Mouse (Mus musculus) embryonic facial prominence, embryonic 12.5 days (tissue): Measurements from ENCODE around the gene Hist1h1e. TPM values are rescaled to one million over a fixed set of nuclear protein-coding genes. Genes with fewer than 3 reads are reported as not detected.
"Not testable (repeated sequence)": the region's sequence is repeated elsewhere in the genome, so short reads cannot be mapped to it uniquely, and the experiment has no call there.

Experiments
- ATAC-seq: fragments of 200-750 bp; cut with Nextera tagmentation; 2 replicates; pipeline ENCODE4 v1.8.0; 2017; ENCODE audit not compliant: insufficient number of reproducible peaks, insufficient read depth, low FRiP score, low TSS enrichment
- H3K27ac ChIP-seq: fragments of 300-500 bp; sonication (generic); 2 replicates; pipeline ENCODE4 v1.5.1; 2016; ENCODE audit warnings: mild to moderate bottlenecking
- H3K27me3 ChIP-seq: fragments of 300-500 bp; sonication (generic); 2 replicates; pipeline ENCODE4 v1.6.1; 2016; ENCODE audit warnings: mild to moderate bottlenecking, moderate library complexity
- H3K36me3 ChIP-seq: fragments of 300-500 bp; sonication (generic); 2 replicates; pipeline ENCODE4 v1.6.1; 2016; ENCODE audit warnings: mild to moderate bottlenecking
- H3K4me1 ChIP-seq: fragments of 300-500 bp; sonication (generic); 2 replicates; pipeline ENCODE4 v1.6.1; 2016
- H3K4me2 ChIP-seq: fragments of 300-500 bp; sonication (generic); replicated peaks from 2 replicates; pipeline ENCODE4 v1.6.1; 2016; ENCODE audit warnings: mild to moderate bottlenecking, moderate library complexity
- H3K4me3 ChIP-seq: fragments of 300-500 bp; sonication (generic); 2 replicates; pipeline ENCODE4 v1.5.1; 2016; ENCODE audit warnings: mild to moderate bottlenecking
- H3K9ac ChIP-seq: fragments of 300-500 bp; sonication (generic); 2 replicates; pipeline ENCODE4 v1.6.1; 2016; ENCODE audit warnings: mild to moderate bottlenecking, moderate library complexity
- H3K9me3 ChIP-seq: fragments of 300-500 bp; sonication (generic); 2 replicates; pipeline ENCODE4 v1.6.1; 2016; ENCODE audit warnings: mild to moderate bottlenecking, moderate library complexity
- WGBS: fragments of 180-500 bp; shearing (Covaris S2); methylation state at CpG from one replicate; pipeline ENCODE4 v1.1.7; 2016; 5-methylcytosine and 5-hydroxymethylcytosine counted together
- polyA plus RNA-seq: library from polyadenylated mRNA; unstranded; fragments of >200 nt; fragmentation: Nextera tagmentation; extraction: Ambion mirVana; gene quantifications from 2 replicates; pipeline ENCODE4 v1.2.1, GENCODE M21; 2016

The Hist1h1e gene
- polyA plus RNA-seq, 1 experiment from 2014 or later = 22.6 TPM

GRCm38 (mm10) chr13:23586940-23587225 lies 35.5 kb downstream of the Hist1h1e start:
- 0 out of 2 replicates have a peak overlapping the region, but pooled peaks have one; percentile 37 for H3K9ac ChIP-seq
- no peaks in the 10 kb centered on the region for H3K9me3 ChIP-seq
- H3K27ac ChIP-seq = peak overlapping the region; percentile 94
- no peak for ATAC-seq
- peak overlapping the region; percentile 74 for H3K4me2 ChIP-seq
- peaks cover 24% of the 10 kb centered on the region for H3K4me1 ChIP-seq
- WGBS = 5% methylated on average over 1 of the region's 1 CpGs
- H3K4me3 ChIP-seq = peak overlapping the region; percentile 19
- no peaks in the 10 kb centered on the region for H3K36me3 ChIP-seq
- H3K27me3 ChIP-seq = no peaks in the 10 kb centered on the region

DNA sequence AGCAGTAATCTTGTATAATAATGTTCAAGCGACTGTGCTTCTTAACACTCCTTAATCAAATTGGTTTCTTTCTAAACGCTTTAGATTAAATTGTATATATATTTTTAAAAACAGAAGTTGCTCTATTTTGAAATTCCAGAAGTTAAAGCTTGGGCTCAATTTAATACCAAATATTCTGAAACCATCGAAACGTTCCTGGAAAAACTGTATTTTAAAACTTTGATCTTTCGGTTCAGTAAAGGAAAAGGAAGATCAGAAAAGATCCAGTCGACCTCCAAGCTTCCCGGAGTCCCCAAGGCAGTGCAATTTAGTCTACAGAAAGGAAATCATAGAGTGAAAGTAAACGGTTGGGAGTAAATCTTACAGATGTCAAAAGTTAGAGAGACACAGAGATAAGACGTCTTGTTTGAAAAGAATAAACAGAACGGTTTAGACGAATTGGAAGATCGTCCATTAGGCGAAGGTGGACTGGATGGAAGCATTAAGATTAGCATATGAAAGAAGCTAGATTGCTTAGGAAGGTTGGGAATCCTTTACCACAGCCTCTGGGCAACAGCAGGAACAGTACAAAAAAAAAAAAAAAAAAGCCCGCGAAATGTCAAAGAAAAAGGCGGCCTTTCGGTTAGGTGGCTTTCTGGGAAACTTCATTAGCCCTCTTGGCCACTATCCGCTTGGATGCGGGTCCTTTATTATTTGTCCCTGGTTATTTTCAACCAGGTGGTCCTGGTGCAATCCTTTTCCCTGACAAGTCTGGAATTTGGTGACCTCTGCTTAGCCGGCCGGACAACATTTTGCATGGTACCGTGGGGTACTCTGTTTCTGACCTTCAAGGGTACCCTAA lies 36.0 kb downstream of the Hist1h1e start:
- 2% methylated on average over 22 of the region's 22 CpGs for WGBS
- H3K36me3 ChIP-seq = no peaks in the 10 kb centered on the region
- H3K4me3 ChIP-seq = peak overlapping the region; percentile 19
- no peaks in the 10 kb centered on the region for H3K9me3 ChIP-seq
- peak overlapping the region; percentile 94 for H3K27ac ChIP-seq
- peak overlapping the region; percentile 37; the same call in 1 of the 2 replicates for H3K9ac ChIP-seq
- H3K4me1 ChIP-seq = peaks cover 24% of the 10 kb centered on the region
- H3K4me2 ChIP-seq = peak overlapping the region; percentile 74
- no peaks in the 10 kb centered on the region for H3K27me3 ChIP-seq
- ATAC-seq = no peak

GRCm38 (mm10) chr13:23585442-23586098 lies 36.8 kb downstream of the Hist1h1e start:
- H3K4me1 ChIP-seq = peaks cover 24% of the 10 kb centered on the region
- H3K27me3 ChIP-seq, H3K36me3 ChIP-seq, H3K9me3 ChIP-seq: not testable (repeated sequence)
- ATAC-seq = peak; percentile 88
- peak overlapping the region; percentile 66 for H3K9ac ChIP-seq
- H3K4me3 ChIP-seq = peak overlapping the region; percentile 45
- H3K27ac ChIP-seq = peak overlapping the region; percentile 98
- peak overlapping the region; percentile 74 for H3K4me2 ChIP-seq
- 0% methylated on average over 29 of the region's 36 CpGs for WGBS

- Histone ChIP-seq H3K27me3 (no peaks in the 10 kb centered on the region), H3K9ac (peak overlapping the region; percentile 66), H3K4me3 (peak overlapping the region; percentile 45), H3K9me3 (no peaks in the 10 kb centered on the region), H3K4me1 (peaks cover 24% of the 10 kb centered on the region), H3K4me2 (peak overlapping the region; percentile 74), H3K36me3 (no peaks in the 10 kb centered on the region), H3K27ac (peak overlapping the region; percentile 98)
- no peak for ATAC-seq
- under 1% methylated on average over 21 of the region's 21 CpGs for WGBS
Observed at GRCm38 (mm10) chr13:23585029-23585441, 37.3 kb downstream of the Hist1h1e start.

- H3K27me3 ChIP-seq = no peaks in the 10 kb centered on the region
- H3K9ac ChIP-seq = peak overlapping the region; percentile 66
- H3K9me3 ChIP-seq = no peaks in the 10 kb centered on the region
- no peaks in the 10 kb centered on the region for H3K36me3 ChIP-seq
- ATAC-seq = no peak
- H3K27ac ChIP-seq = peak overlapping the region; percentile 98
- H3K4me2 ChIP-seq = peak overlapping the region; percentile 74
- peak overlapping the region; percentile 45 for H3K4me3 ChIP-seq
- H3K4me1 ChIP-seq = peaks cover 24% of the 10 kb centered on the region
Observed at GRCm38 (mm10) chr13:23584331-23584730, 38.0 kb downstream of the Hist1h1e start.

DNA sequence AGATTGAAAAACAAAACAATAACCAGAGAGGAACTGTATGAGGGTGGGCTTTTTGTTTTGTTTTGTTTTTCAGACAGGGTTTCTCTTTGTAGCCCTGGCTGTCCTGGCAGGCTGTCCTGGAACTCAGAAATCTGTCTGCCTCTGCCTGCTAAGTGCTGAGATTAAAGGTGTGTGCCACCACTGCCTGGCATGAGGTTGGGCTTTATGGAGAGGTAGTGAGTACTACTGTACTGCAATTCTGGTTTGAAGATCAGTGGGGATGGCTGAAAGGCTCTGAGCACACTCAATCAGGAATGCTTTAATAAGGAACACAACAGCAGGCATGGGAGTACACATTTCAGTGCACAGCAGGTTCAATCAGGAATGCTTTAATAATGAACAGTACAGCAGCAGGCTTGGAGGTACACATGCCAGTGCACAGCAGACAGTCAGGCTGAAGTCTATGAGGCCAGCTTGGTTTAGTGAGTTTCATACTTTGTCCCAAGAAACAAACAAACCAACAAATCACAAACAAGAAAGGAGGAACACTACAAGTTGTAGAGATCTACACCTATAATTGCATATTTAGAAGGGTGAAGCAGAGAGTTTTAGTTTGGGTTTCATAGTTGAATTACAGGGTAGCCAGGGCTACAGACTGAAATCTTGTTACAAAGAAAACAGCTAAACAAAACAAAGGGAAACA lies 38.8 kb downstream of the Hist1h1e start:
- Histone ChIP-seq H3K4me3 (no peak overlapping the region), H3K9me3 (no peaks in the 10 kb centered on the region), H3K4me1 (peaks cover 24% of the 10 kb centered on the region), H3K27me3 (no peaks in the 10 kb centered on the region), H3K27ac (peak overlapping the region; percentile 92), H3K36me3 (no peaks in the 10 kb centered on the region), H3K9ac (no peak overlapping the region), H3K4me2 (peak overlapping the region; percentile 13; the same call in 1 of the 2 replicates)
- ATAC-seq = no peak

DNA sequence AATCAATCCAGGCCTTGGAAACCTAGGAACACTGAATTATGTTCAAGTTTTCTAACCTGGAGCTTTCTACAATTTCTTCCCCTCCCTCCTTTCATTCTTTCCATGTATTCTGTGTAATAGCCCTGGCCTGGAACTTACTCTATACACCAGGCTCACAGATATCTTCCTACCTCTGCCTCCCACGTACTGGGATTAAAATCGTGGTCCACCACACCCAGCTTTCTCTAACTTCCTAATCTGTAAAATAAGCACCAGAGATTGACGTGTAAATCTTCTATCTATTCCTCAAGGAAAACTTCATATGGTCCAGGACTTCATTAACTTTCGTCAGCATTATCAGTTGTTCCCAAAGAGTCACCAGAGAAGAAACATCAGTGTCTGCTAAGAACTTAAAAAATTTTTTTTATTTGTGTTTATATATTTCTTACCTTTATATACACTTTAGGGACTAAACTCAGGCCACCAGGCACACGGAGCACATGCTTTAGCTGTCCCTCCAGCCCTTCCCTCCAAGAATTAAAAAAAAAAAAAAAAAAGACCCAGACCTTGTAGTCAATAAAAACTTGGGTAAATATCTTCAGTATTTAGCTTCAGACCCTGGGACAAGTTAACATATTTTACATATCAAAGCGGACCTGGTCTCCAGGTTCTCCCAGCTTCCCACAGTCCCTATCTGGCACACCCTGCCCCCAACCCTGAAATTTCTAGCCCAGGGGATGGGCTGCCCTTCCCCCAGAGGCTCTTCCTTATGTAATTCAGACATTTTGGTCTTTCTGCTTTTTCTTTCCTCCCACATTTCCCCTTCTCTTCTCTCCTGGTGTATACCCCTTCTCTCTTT lies 39.9 kb downstream of the Hist1h1e start:
- Histone ChIP-seq H3K4me2 (peak overlapping the region; percentile 89), H3K36me3 (no peaks in the 10 kb centered on the region), H3K27me3 (no peaks in the 10 kb centered on the region), H3K4me3 (peak overlapping the region; percentile 53), H3K4me1 (peaks cover 24% of the 10 kb centered on the region), H3K9me3 (no peaks in the 10 kb centered on the region), H3K27ac (peak overlapping the region; percentile 92), H3K9ac (peak overlapping the region; percentile 73)
- 3% methylated on average over 6 of the region's 6 CpGs for WGBS
- no peak for ATAC-seq

DNA sequence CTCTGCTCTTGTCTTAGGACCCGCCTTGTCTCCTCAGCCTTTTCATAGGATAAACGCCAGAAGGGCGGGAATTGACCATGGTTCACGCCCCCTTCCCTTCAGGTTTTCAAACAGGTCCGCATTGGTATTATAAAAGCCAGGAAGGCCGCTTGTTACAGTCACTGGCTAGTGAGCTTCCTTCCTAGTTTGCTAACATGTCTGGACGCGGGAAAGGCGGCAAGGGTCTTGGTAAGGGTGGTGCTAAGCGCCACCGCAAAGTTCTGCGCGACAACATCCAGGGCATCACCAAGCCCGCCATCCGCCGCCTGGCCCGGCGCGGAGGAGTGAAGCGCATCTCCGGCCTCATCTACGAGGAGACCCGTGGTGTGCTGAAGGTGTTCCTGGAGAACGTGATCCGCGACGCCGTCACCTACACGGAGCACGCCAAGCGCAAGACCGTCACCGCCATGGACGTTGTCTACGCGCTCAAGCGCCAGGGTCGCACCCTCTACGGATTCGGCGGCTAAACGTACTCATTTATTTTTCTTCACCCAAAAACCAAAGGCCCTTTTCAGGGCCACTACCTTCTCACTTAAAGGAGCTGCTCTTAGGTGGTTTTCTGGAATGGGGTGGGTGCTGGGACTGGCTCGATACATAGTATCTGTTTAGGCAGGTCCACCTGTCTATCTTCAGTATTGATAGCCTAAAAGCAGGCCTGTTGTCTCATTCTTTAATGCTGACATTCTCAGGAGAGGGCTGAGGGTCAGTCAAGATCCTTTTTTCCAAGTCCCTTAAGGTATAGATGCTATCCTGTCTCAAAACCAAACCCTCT lies 40.7 kb downstream of the Hist1h1e start, which contains the start of gene Hist1h4d:
TSS of gene Hist1h4d (plus strand) at position 191 of the 811 bp plus-strand sequence.
- peak within 1 kb of the TSS; percentile 53 for H3K4me3 ChIP-seq
- H3K4me2 ChIP-seq = peak within 1 kb of the TSS; percentile 89
- no peaks in the 10 kb centered on the region for H3K36me3 ChIP-seq
- no peaks in the 10 kb centered on the region for H3K9me3 ChIP-seq
- peak; percentile 93 for ATAC-seq
- peaks cover 28% of the 10 kb centered on the region for H3K4me1 ChIP-seq
- H3K27me3 ChIP-seq = no peaks in the 10 kb centered on the region
- peak within 1 kb of the TSS; percentile 92 for H3K27ac ChIP-seq
- under 1% methylated on average over 43 of the region's 43 CpGs for WGBS
- H3K9ac ChIP-seq = peak within 1 kb of the TSS; percentile 73

DNA sequence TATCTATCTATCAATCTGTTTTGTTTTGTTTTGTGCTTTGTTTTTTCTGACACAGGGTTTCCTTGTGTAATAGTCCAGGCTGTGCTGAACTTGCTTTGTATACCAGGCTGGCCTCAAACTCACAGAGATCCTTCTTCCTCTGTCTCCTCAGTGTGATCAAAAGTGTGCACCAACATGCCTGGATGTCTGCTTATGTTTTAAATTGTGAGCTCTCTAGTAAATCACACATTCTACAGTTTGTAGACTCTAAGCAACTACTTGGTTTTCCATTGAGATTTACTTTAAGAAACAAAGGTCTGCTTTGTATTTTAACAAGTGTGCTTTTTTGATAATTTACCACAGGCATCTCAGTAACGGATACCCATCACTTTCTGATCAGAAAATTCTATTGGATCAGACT lies 44.5 kb downstream of the Hist1h1e start:
- Histone ChIP-seq H3K27me3 (no peaks in the 10 kb centered on the region), H3K4me1 (peaks cover 19% of the 10 kb centered on the region), H3K27ac (no peak overlapping the region), H3K9me3 (no peaks in the 10 kb centered on the region), H3K4me2 (no peak overlapping the region), H3K36me3 (no peaks in the 10 kb centered on the region), H3K4me3 (no peak overlapping the region), H3K9ac (no peak overlapping the region)
- WGBS = 85% methylated on average over 1 of the region's 1 CpGs
- no peak for ATAC-seq

- ATAC-seq = no peak
- Histone ChIP-seq H3K4me3 (peak overlapping the region; percentile 51), H3K4me1 (peaks cover 18% of the 10 kb centered on the region; the same call in 1 of the 2 replicates), H3K9ac (peak overlapping the region; percentile 60), H3K27ac (peak overlapping the region; percentile 89), H3K4me2 (peak overlapping the region; percentile 75), H3K36me3 (no peaks in the 10 kb centered on the region), H3K27me3 (no peaks in the 10 kb centered on the region), H3K9me3 (no peaks in the 10 kb centered on the region)
- WGBS = 40% methylated on average over 6 of the region's 6 CpGs
Observed at GRCm38 (mm10) chr13:23576906-23577639, 45.3 kb downstream of the Hist1h1e start.
